Mouse (Mus musculus) urinary bladder, postnatal 36 days (tissue): ENCODE data around the gene Dpy30.
"Not testable (repeated sequence)": the region's sequence is repeated elsewhere in the genome, so short reads cannot be mapped to it uniquely, and the experiment has no call there.

Experiments used
- DNase-seq, 2 experiments: peaks; one replicate each; pipeline ENCODE4 v3.0.0; 2022; ENCODE audit warnings: low spot score in 2 of 2, mixed read lengths in 1 of 2

Gene Dpy30

GRCm38 (mm10) chr17:74323844-74324243, at the start of gene Dpy30:
Gene Dpy30, minus strand, starts transcription at chr17:74323944.
- no peak for DNase-seq

GRCm38 (mm10) chr17:74363592-74363991, 39.8 kb upstream of the Dpy30 start:
- no peak for DNase-seq

GRCm38 (mm10) chr17:74341151-74341550, 17.4 kb upstream of the Dpy30 start:
- no peak for DNase-seq

- DNase-seq = peak; percentile 74 to 78
These were observed 15.4 kb upstream of the Dpy30 start, which contains the start of gene Spast for GRCm38 (mm10) chr17:74338937-74339804. Gene Spast, plus strand, starts transcription at chr17:74338987.

GRCm38 (mm10) chr17:74338225-74338931, 14.6 kb upstream of the Dpy30 start:
- peak; percentile 84 to 93 for DNase-seq

DNA sequence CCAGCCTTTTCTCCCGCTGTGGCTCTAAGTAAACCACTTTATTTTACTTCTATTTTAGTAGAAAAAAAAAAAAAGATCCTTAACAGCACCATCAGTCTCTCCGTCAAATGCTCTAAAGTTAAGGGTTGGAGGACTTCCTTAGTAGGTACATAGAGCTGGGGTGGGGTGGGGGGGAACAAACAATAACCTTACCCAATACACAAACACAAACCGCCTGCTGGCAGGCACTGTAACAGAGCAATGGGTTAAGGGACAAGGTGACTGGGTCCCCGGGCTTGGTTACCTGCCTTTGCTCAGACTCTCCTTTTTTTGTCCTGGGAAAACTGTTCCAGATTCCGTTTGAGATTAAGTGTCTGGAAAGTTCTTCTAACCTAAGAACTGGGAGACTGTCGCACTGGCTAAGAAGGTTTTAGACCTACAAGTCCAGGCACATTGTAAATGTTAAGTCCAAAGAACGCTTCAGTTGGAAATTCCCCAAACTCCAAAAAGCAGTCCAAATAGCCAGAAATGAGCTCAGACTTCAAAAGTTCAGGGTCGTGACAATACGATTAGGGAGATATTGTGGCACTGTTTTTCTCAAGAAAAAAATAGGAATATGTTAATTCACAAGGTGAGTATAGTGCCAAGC, 7.4 kb upstream of the Dpy30 start:
- no peak for DNase-seq

DNA sequence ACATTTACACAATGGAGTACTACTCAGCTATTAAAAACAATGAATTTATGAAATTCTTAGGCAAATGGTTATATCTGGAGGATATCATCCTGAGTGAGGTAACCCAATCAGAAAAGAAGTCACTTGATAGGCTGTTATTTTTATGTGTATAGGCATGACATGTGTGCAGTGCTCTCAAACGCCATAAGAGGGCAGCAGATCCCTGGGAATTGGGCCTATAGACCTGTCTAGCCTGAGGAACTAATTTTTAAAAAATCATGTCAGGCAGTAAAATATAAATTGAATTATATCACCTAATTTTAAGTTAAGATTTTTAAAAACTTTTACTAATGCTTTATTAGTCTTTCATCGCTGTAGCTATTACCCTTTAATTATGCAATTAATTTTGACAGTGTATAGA, 4.4 kb upstream of the Dpy30 start:
- peak in 1 of 2 experiments; percentile 17 for DNase-seq

DNA sequence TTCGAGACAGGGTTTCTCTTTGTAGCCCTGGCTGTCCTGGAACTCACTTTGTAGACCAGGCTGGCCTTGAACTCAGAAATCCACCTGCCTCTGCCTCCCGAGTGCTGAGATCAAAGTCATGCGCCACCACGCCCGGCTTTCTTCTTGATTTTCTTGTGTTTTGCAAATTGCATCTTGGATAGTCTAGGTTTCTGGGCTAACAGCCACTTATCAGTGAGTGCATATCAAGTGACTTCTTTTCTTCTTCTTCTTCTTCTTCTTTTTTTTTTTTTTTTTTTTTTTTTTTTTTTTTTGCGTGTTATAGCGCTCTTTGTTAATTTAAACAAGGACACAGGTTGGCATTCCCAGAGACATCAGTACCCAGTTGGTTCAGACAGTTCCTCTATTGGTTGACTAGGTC, 3.5 kb upstream of the Dpy30 start:
- not testable (repeated sequence) for DNase-seq

GRCm38 (mm10) chr17:74322400-74323054, 1.2 kb downstream of the Dpy30 start:
- no peak for DNase-seq

DNA sequence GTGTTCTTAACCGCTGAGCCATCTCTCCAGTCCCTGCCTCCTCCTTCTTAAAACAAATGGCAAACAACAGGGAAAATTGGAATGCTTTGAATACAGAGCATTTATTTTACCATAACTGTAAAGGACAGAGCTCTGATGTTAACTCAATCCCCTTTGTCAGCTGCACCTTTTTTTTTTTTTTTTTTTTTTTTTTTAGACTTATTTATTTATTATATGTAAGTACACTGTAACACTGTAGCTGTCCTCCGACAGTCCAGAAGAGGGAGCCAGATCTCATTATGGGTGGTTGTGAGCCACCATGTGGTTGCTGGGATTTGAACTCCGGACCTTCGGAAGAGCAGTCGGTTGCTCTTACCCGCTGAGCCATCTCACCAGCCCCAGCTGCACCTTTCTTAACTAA, 5.0 kb downstream of the Dpy30 start:
- no peak for DNase-seq

DNA sequence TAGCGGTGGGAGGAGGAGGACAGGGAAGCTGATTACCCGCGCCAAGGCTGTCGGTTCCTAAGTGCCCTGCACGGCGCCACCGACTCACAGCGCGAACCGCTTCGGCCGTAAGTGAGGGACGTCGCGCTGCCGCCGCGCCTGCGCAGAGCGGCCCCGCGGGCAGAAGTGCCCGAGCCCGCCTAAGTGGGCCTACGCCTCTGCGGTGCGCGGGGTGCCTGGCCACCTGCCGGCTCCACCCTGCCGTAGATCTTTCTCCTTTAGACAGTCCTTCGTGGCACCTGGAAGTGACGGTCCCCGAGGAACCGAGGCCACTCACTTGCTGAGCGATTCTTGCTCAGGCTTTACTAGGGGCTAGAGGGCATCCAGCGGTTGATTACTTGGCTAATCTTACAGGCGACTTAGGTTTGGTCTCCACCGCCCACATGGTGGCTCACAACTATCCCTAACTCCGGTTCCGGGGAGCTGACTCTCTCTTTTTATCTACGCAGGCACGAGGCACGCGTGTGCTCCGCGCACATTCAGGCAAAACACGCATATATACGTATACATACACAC, 7.4 kb downstream of the Dpy30 start:
- peak; percentile 84 to 87 for DNase-seq

GRCm38 (mm10) chr17:74315445-74316308, 8.1 kb downstream of the Dpy30 start:
- DNase-seq = no peak

- DNase-seq = no peak
These were observed 17.7 kb downstream of the Dpy30 start for GRCm38 (mm10) chr17:74306021-74306420.

- DNase-seq = no peak
These were observed 18.1 kb downstream of the Dpy30 start for GRCm38 (mm10) chr17:74305616-74306015.

DNA sequence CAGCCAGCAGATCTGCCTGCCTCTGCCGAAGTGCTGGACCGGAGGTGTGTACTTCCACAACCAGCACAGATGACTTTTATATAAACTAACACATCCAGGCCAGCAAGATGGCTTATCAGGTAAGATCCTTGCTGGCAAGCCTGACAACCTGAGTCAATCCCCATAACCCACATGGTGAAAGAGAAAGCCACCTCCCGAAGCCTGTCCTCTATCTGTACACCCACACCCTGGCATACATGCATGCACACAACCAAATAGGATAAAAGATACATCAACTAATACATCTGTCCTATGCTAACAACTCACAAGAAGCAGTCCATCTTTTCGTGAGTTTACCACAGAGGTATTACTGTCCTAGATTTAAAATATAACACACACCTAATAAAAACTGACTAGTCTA, 19.7 kb downstream of the Dpy30 start:
- DNase-seq = no peak

DNA sequence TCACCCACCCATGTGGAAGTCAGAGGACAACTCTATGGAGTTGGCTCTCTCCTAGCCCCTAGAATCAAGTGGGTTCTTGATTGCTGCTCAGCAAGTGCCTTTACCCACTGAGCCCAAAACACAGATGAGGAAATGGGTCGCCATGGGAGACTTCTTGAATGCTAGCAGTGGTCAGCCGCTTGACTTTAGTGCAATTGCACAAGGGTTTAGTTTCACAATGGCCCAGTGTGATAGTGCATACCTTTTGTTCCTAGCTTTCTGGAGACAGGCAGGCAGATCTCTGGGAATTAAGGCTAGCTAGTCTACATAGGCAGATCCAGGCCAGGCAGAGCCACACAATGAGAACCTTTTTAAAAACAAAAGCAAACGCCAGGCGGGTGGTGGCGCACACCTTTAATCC, 23.7 kb downstream of the Dpy30 start:
- DNase-seq = no peak

DNA sequence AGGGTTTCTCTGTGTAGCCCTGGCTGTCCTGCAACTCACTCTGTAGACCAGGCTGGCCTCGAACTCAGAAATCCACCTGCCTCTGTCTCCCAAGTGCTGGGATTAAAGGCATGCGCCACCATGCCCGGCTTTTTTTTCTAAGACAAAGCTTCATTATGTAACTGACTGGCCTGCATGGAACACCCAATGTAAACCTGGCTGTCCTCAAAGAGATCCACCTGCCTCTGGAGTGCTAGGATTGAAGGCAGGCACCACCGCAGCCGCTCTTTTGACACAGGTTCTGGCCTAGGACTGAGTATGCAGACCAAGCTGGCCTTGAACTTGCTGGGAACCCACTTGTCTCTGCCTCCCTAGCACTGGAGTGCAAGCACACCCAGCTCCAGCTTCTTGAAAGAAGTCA, 26.8 kb downstream of the Dpy30 start:
- not testable (repeated sequence) for DNase-seq

- no peak for DNase-seq
These were observed 27.5 kb downstream of the Dpy30 start for GRCm38 (mm10) chr17:74296076-74296823.

DNA sequence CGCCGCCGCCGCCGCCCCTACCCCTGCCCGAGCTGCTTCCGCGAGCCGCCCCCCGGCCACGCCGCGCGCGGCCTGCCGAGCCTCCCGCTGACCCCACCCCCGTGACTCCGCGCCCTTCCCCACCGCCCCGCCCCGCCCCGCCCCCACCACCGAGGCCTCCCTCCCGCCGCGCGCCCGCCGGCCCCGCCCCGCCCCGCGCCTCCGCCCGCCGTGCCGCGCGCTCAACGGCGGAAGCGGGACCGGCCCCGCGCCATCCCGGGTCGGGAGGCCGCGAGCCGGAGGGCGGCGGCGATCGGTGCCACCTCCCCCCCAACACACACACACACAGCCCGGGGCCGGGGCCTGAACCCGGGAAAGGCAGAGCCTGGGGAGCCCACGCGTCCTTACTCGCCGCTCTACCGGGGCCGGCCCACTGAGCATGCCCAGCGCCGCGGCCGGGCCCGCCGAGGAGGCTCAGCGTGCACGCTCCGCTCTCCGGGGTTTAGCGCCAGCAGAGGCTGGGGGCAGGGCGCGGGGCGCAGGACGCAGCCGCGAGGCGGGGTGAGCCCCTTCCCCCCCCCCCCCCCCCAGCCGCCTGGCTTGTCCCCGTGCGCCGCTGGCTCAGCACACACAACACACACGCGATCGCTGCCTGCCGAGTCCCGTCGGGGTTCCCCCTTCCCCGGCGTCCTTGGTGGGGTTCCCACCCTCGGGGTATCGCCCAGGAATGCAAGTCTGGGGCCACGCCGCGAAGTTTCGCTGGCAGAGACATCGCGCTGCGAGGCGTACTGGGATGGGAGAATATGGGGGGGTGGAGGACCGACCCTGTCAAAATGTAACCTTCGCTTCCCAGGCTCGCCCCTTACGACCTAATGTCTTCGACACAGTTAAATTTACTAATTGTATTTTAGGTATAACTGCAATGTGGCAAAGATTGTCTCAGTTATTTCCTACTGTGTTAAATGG, 28.4 kb downstream of the Dpy30 start, which contains the start of gene Memo1:
Memo1 (minus strand) TSS at position 496 of the 945 bp plus-strand sequence.
- DNase-seq = peak; percentile 63 to 79
